Mouse (Mus musculus) limb, embryonic 12.5 days (tissue): ENCODE measurements around the gene Rgs16. TPM values are rescaled to one million over a fixed set of nuclear protein-coding genes. Genes with fewer than 3 reads are reported as not detected.

Source experiments
- ATAC-seq: fragments of 200-750 bp; cut with Nextera tagmentation; 2 replicates; pipeline ENCODE4 v1.8.0; 2017; ENCODE audit warnings: low read depth, moderate TSS enrichment; ENCODE audit not compliant: insufficient number of reproducible peaks, insufficient read depth, low FRiP score, low TSS enrichment
- H3K27ac ChIP-seq: fragments of 300-500 bp; sonication (generic); 2 replicates; pipeline ENCODE4 v1.5.1; 2016; ENCODE audit warnings: mild to moderate bottlenecking, moderate library complexity
- H3K27me3 ChIP-seq: fragments of 300-500 bp; sonication (generic); 2 replicates; pipeline ENCODE4 v1.6.1; 2016; ENCODE audit warnings: mild to moderate bottlenecking, moderate library complexity
- H3K36me3 ChIP-seq: fragments of 300-500 bp; sonication (generic); 2 replicates; pipeline ENCODE4 v1.6.1; 2016; ENCODE audit warnings: mild to moderate bottlenecking, moderate library complexity
- H3K4me1 ChIP-seq: fragments of 300-500 bp; sonication (generic); replicated peaks from 2 replicates; pipeline ENCODE4 v1.6.1; 2016
- H3K4me2 ChIP-seq: fragments of 300-500 bp; sonication (generic); 2 replicates; pipeline ENCODE4 v1.6.1; 2016; ENCODE audit warnings: mild to moderate bottlenecking, moderate library complexity
- H3K4me3 ChIP-seq: fragments of 300-500 bp; sonication (generic); replicated peaks from 2 replicates; pipeline ENCODE4 v1.5.1; 2016; ENCODE audit warnings: mild to moderate bottlenecking
- H3K9ac ChIP-seq: fragments of 300-500 bp; sonication (generic); replicated peaks from 2 replicates; pipeline ENCODE4 v1.6.1; 2016; ENCODE audit warnings: mild to moderate bottlenecking, moderate library complexity
- H3K9me3 ChIP-seq: fragments of 300-500 bp; sonication (generic); 2 replicates; pipeline ENCODE4 v1.6.1; 2016; ENCODE audit warnings: mild to moderate bottlenecking, moderate library complexity
- WGBS: fragments of 180-500 bp; shearing (Covaris S2); methylation state at CpG from one replicate; pipeline ENCODE4 v1.1.7; 2016; 5-methylcytosine and 5-hydroxymethylcytosine counted together
- polyA plus RNA-seq: library from polyadenylated mRNA; unstranded; fragments of >200 nt; fragmentation: Nextera tagmentation; extraction: Ambion mirVana; gene quantifications from 2 replicates; pipeline ENCODE4 v1.2.1, GENCODE M21; 2016

Gene Rgs16
- polyA plus RNA-seq, 1 experiment from 2014 or later = 18.7 TPM

DNA sequence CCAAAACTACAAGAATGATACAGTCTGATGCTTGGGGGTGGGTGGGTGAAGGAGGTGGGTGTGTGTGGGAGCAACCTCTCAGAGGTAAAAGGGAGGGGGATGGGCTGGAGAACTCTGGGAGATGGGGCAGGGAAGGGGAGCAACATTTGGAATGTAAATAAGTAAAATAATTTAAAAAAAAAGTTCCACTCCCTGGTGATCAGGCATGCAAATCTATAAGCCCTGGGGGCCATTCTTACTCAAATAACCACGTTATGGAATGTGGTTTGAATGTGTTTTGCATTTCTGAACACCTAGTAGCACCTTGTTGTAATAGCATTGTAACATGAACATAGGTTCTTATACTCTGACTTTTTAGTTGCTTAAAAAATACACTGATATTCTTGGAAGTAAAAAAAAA, 43.2 kb downstream of the Rgs16 start:
- no peak overlapping the region for H3K4me2 ChIP-seq
- no peak overlapping the region for H3K27ac ChIP-seq
- H3K27me3 ChIP-seq = no peaks in the 10 kb centered on the region
- no peak overlapping the region for H3K4me3 ChIP-seq
- WGBS = 40% methylated on average over 1 of the region's 1 CpGs
- H3K9me3 ChIP-seq = 0 out of 2 replicates have a peak, but pooled peaks cover 3% of the 10 kb centered on the region
- H3K4me1 ChIP-seq = no peaks in the 10 kb centered on the region
- no peaks in the 10 kb centered on the region for H3K36me3 ChIP-seq
- H3K9ac ChIP-seq = no peak overlapping the region
- no peak for ATAC-seq

GRCm38 (mm10) chr1:153785608-153786007, 45.5 kb downstream of the Rgs16 start:
- Histone ChIP-seq H3K4me1 (no peaks in the 10 kb centered on the region), H3K27ac (no peak overlapping the region), H3K4me3 (no peak overlapping the region), H3K9me3 (0 out of 2 replicates have a peak, but pooled peaks cover 3% of the 10 kb centered on the region), H3K4me2 (no peak overlapping the region), H3K9ac (no peak overlapping the region), H3K27me3 (no peaks in the 10 kb centered on the region), H3K36me3 (no peaks in the 10 kb centered on the region)
- WGBS = 76% methylated on average over 4 of the region's 4 CpGs
- ATAC-seq = no peak

DNA sequence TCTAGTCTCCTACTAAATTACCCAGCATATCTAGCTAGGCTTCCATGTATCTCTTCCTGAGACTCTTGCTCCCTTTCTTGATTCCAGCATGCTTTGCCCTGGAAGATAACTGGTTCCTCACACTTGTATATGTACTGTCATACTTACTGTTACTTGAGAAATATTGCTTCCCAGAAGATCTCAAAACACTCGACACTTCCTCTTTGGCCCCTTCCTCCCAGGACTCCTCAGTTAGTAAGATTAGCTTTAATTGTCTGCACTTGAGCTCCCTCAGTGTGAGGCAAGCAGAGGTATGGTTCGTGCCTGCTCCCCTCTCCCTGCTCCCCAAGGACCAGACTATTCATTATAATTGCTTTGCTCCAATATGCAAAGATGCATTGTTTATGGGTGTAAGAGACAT, 50.6 kb downstream of the Rgs16 start:
- Histone ChIP-seq H3K4me3 (no peak overlapping the region), H3K27me3 (0 out of 2 replicates have a peak, but pooled peaks cover 6% of the 10 kb centered on the region), H3K4me1 (no peaks in the 10 kb centered on the region), H3K4me2 (no peak overlapping the region), H3K36me3 (no peaks in the 10 kb centered on the region), H3K27ac (no peak overlapping the region), H3K9ac (no peak overlapping the region), H3K9me3 (no peaks in the 10 kb centered on the region)
- ATAC-seq = no peak
- 63% methylated on average over 2 of the region's 2 CpGs for WGBS

GRCm38 (mm10) chr1:153794241-153794640, 54.1 kb downstream of the Rgs16 start:
- Histone ChIP-seq H3K27ac (no peak overlapping the region), H3K36me3 (no peaks in the 10 kb centered on the region), H3K9me3 (no peaks in the 10 kb centered on the region), H3K27me3 (0 out of 2 replicates have a peak, but pooled peaks cover 6% of the 10 kb centered on the region), H3K9ac (no peak overlapping the region), H3K4me1 (no peaks in the 10 kb centered on the region), H3K4me2 (no peak overlapping the region), H3K4me3 (no peak overlapping the region)
- 77% methylated on average over 3 of the region's 3 CpGs for WGBS
- ATAC-seq = no peak

Other genes with a start within 250 kb of the Rgs16 start
- gene Npl, start 190.3 kb upstream of the Rgs16 start, polyA plus RNA-seq = 5.3 and 6.1 TPM in 2 replicates
- 0.81 and 1.4 TPM in 2 replicates for gene Rgs8, start 87.3 kb upstream of the Rgs16 start, polyA plus RNA-seq
- gene Rnasel, start 9.1 kb downstream of the Rgs16 start, polyA plus RNA-seq = 10.5 and 11.4 TPM in 2 replicates
- not detected in 2 replicates for gene Rgsl1, start 103.8 kb downstream of the Rgs16 start, polyA plus RNA-seq
- 0.44 and 0.47 TPM in 2 replicates for gene Teddm1b, start 134.0 kb downstream of the Rgs16 start, polyA plus RNA-seq
- not detected in 2 replicates for gene Teddm1a, start 151.4 kb downstream of the Rgs16 start, polyA plus RNA-seq
- 105 TPM in 2 replicates for gene Glul, start 159.6 kb downstream of the Rgs16 start, polyA plus RNA-seq
- 0.74 and 0.90 TPM in 2 replicates for gene Teddm2, start 159.9 kb downstream of the Rgs16 start, polyA plus RNA-seq